Mouse (Mus musculus): ENCODE measurements at regions not wholly inside any gene's neighbourhood (a gene's known extent, or its start where the extent isn't known, plus 50 kb on each side); places are given as distances from the start of the nearest gene placed in this dataset.
A peak's percentile ranks its signal among the peaks of the same experiment; 100 is the strongest.

- Histone ChIP-seq H3K4me2 (ENCODE audit: low read length) (no peak overlapping the region), H3K27me3 (replicated peaks; ENCODE audit: control insufficient read depth, insufficient read depth, low read length) (no peaks in the 10 kb centered on the region), H3K9me3 (replicated peaks; ENCODE audit: control insufficient read depth, low read length) (no peaks in the 10 kb centered on the region), H3K27ac (ENCODE audit: low read depth, low read length) (no peak overlapping the region), H3K4me1 (ENCODE audit: control insufficient read depth, insufficient read depth, low read length) (peaks cover 8% of the 10 kb centered on the region; the same call in 1 of the 2 replicates), H3K9ac (ENCODE audit: low read length) (no peak overlapping the region), H3K4me3 (ENCODE audit: low read depth, low read length) (no peak overlapping the region), H3K36me3 (ENCODE audit: control insufficient read depth, insufficient read depth, low read length) (no peaks in the 10 kb centered on the region)
- ATAC-seq (no peak), DNase-seq (ENCODE audit: low spot score) (no peak)
- 63% methylated on average over 9 of the region's 9 CpGs for WGBS
These were observed 73.2 kb upstream of the Hes1 start for GRCm38 (mm10) chr16:29990795-29991587.

GRCm38 (mm10) chr16:29991876-29992380, 72.3 kb upstream of the Hes1 start:
- 84% methylated on average over 8 of the region's 8 CpGs for WGBS
- ATAC-seq (no peak), DNase-seq (ENCODE audit: low spot score) (no peak)
- no peak overlapping the region for H3K9ac ChIP-seq (ENCODE audit: low read length)
- no peak overlapping the region for H3K27ac ChIP-seq (ENCODE audit: low read depth, low read length)
- H3K9me3 ChIP-seq (replicated peaks; ENCODE audit: control insufficient read depth, low read length) = no peaks in the 10 kb centered on the region
- no peaks in the 10 kb centered on the region for H3K27me3 ChIP-seq (replicated peaks; ENCODE audit: control insufficient read depth, insufficient read depth, low read length)
- H3K4me3 ChIP-seq (ENCODE audit: low read depth, low read length) = no peak overlapping the region
- H3K4me2 ChIP-seq (ENCODE audit: low read length) = no peak overlapping the region
- H3K4me1 ChIP-seq (ENCODE audit: control insufficient read depth, insufficient read depth, low read length) = peaks cover 10% of the 10 kb centered on the region; the same call in 1 of the 2 replicates
- no peaks in the 10 kb centered on the region for H3K36me3 ChIP-seq (ENCODE audit: control insufficient read depth, insufficient read depth, low read length)

DNA sequence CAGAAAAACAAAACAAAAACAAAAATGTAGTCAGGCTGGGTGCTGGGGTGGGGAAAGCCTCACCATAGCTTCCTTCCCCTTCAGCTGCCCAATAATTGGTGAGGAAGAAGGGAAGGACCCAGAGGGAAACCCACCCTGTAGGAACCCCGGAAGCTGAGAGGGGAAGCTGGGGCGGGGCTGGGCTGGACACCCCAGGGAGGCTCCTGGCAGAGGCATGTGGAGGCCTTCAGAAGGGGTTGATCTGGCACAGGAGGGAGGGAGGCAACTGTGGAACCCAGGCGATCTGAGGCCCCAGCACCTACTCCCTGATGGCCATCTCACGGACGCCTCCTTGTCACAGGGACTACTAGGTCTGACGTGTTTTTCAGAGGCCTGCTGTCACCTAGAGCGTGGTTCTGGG, 71.1 kb upstream of the Hes1 start:
- Histone ChIP-seq H3K27ac (ENCODE audit: low read depth, low read length) (no peak overlapping the region), H3K36me3 (ENCODE audit: control insufficient read depth, insufficient read depth, low read length) (no peaks in the 10 kb centered on the region), H3K4me2 (ENCODE audit: low read length) (no peak overlapping the region), H3K4me1 (ENCODE audit: control insufficient read depth, insufficient read depth, low read length) (peaks cover 10% of the 10 kb centered on the region; the same call in 1 of the 2 replicates), H3K27me3 (replicated peaks; ENCODE audit: control insufficient read depth, insufficient read depth, low read length) (no peaks in the 10 kb centered on the region), H3K4me3 (ENCODE audit: low read depth, low read length) (no peak overlapping the region), H3K9ac (ENCODE audit: low read length) (no peak overlapping the region), H3K9me3 (replicated peaks; ENCODE audit: control insufficient read depth, low read length) (no peaks in the 10 kb centered on the region)
- WGBS = 65% methylated on average over 7 of the region's 7 CpGs
- ATAC-seq (0 out of 2 replicates have a peak, but pooled peaks have one; percentile 18), DNase-seq (ENCODE audit: low spot score) (no peak)

DNA sequence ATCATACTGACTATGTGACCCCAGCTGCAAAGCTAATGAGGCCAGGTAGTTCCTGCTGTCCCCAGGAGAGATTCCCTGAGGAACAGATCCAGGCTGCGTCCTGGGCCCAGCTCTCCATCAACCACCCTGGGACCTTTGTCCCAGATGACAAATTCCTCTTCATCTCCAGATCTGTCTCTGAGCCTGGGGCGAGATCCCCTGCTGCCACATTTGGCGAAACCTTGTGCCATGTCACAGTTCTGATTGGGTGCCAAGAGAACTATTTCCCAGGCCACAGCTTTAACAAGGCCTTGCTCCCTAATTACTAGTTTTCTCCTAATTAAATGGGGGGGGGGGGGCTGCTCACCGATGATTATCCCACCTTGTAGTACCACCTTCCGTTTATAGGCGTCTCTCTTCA, 70.6 kb upstream of the Hes1 start:
- H3K4me1 ChIP-seq (ENCODE audit: control insufficient read depth, insufficient read depth, low read length) = peaks cover 10% of the 10 kb centered on the region; the same call in 1 of the 2 replicates
- no peak overlapping the region for H3K4me2 ChIP-seq (ENCODE audit: low read length)
- WGBS = 24% methylated on average over 6 of the region's 6 CpGs
- peak; percentile 68 for DNase-seq (ENCODE audit: low spot score)
- no peaks in the 10 kb centered on the region for H3K9me3 ChIP-seq (replicated peaks; ENCODE audit: control insufficient read depth, low read length)
- no peaks in the 10 kb centered on the region for H3K36me3 ChIP-seq (ENCODE audit: control insufficient read depth, insufficient read depth, low read length)
- H3K9ac ChIP-seq (ENCODE audit: low read length) = no peak overlapping the region
- H3K27ac ChIP-seq (ENCODE audit: low read depth, low read length) = no peak overlapping the region
- ATAC-seq = peak; percentile 58
- H3K4me3 ChIP-seq (ENCODE audit: low read depth, low read length) = no peak overlapping the region
- no peaks in the 10 kb centered on the region for H3K27me3 ChIP-seq (replicated peaks; ENCODE audit: control insufficient read depth, insufficient read depth, low read length)

GRCm38 (mm10) chr16:29996139-29997069, 67.8 kb upstream of the Hes1 start:
- H3K9me3 ChIP-seq (replicated peaks; ENCODE audit: control insufficient read depth, low read length) = no peaks in the 10 kb centered on the region
- no peak overlapping the region for H3K9ac ChIP-seq (ENCODE audit: low read length)
- no peak overlapping the region for H3K27ac ChIP-seq (ENCODE audit: low read depth, low read length)
- no peak overlapping the region for H3K4me3 ChIP-seq (ENCODE audit: low read depth, low read length)
- ATAC-seq (no peak), DNase-seq (ENCODE audit: low spot score) (no peak)
- H3K27me3 ChIP-seq (replicated peaks; ENCODE audit: control insufficient read depth, insufficient read depth, low read length) = no peaks in the 10 kb centered on the region
- H3K36me3 ChIP-seq (ENCODE audit: control insufficient read depth, insufficient read depth, low read length) = no peaks in the 10 kb centered on the region
- H3K4me2 ChIP-seq (ENCODE audit: low read length) = no peak overlapping the region
- 37% methylated on average over 12 of the region's 12 CpGs for WGBS
- peaks cover 10% of the 10 kb centered on the region; the same call in 1 of the 2 replicates for H3K4me1 ChIP-seq (ENCODE audit: control insufficient read depth, insufficient read depth, low read length)

- no peak overlapping the region for H3K4me3 ChIP-seq (ENCODE audit: low read depth, low read length)
- no peak overlapping the region for H3K9ac ChIP-seq (ENCODE audit: low read length)
- WGBS = 88% methylated on average over 2 of the region's 2 CpGs
- ATAC-seq (no peak), DNase-seq (ENCODE audit: low spot score) (no peak)
- peaks cover 2% of the 10 kb centered on the region; the same call in 1 of the 2 replicates for H3K4me1 ChIP-seq (ENCODE audit: control insufficient read depth, insufficient read depth, low read length)
- no peak overlapping the region for H3K4me2 ChIP-seq (ENCODE audit: low read length)
- no peaks in the 10 kb centered on the region for H3K27me3 ChIP-seq (replicated peaks; ENCODE audit: control insufficient read depth, insufficient read depth, low read length)
- no peaks in the 10 kb centered on the region for H3K36me3 ChIP-seq (ENCODE audit: control insufficient read depth, insufficient read depth, low read length)
- H3K9me3 ChIP-seq (replicated peaks; ENCODE audit: control insufficient read depth, low read length) = no peaks in the 10 kb centered on the region
- no peak overlapping the region for H3K27ac ChIP-seq (ENCODE audit: low read depth, low read length)
These were observed 64.0 kb upstream of the Hes1 start for GRCm38 (mm10) chr16:30000166-30000565.

DNA sequence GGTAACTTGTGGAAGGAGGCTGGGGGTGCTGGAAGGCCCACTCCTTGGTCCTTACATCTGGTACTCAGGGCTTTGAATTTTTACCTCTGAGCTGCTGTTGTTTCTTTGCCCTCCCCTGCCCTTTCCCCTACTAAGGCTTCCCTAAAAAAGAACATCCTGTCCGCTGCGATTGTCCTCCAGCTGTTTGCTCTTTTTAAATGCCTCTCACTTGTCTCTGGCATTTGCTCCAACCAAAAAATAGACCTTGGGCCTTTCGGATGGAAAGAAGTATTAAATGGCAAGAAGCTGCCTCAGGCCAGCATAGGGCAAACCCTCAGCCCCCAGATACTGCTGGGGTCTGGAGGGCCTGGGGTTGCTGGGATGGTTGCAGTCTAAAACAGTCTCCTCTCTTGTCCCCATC, 59.1 kb upstream of the Hes1 start:
- DNase-seq (ENCODE audit: low spot score) (no peak), ATAC-seq (no peak)
- 70% methylated on average over 3 of the region's 3 CpGs for WGBS
- no peaks in the 10 kb centered on the region for H3K9me3 ChIP-seq (replicated peaks; ENCODE audit: control insufficient read depth, low read length)
- H3K27ac ChIP-seq (ENCODE audit: low read depth, low read length) = no peak overlapping the region
- H3K4me3 ChIP-seq (ENCODE audit: low read depth, low read length) = no peak overlapping the region
- H3K36me3 ChIP-seq (ENCODE audit: control insufficient read depth, insufficient read depth, low read length) = no peaks in the 10 kb centered on the region
- peaks cover 14% of the 10 kb centered on the region for H3K4me1 ChIP-seq (ENCODE audit: control insufficient read depth, insufficient read depth, low read length)
- no peak overlapping the region for H3K9ac ChIP-seq (ENCODE audit: low read length)
- no peak overlapping the region for H3K4me2 ChIP-seq (ENCODE audit: low read length)
- H3K27me3 ChIP-seq (replicated peaks; ENCODE audit: control insufficient read depth, insufficient read depth, low read length) = peaks cover 3% of the 10 kb centered on the region; the same call in 1 of the 2 replicates

DNA sequence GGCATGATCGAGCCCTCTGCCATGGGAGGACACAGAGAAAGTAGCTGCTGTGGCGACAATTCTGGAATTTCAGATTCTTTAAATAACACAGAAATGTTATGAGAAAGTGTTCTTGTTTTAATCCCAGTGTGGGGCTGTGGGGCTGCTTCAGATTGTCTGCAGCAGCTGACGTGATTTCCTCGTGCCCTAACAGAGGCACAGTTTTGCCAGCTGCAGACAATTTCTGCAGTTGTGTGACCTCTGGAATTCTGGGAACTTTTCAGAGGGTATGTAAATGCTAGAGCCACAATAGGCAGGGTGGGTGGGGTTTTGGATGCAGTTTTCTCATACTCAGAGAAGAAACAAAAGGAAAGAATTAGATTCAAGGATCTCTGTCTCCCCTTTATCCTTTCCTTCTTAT, 57.4 kb upstream of the Hes1 start:
- H3K4me3 ChIP-seq (ENCODE audit: low read depth, low read length) = no peak overlapping the region
- WGBS = 63% methylated on average over 4 of the region's 4 CpGs
- H3K4me1 ChIP-seq (ENCODE audit: control insufficient read depth, insufficient read depth, low read length) = peaks cover 14% of the 10 kb centered on the region
- no peaks in the 10 kb centered on the region for H3K36me3 ChIP-seq (ENCODE audit: control insufficient read depth, insufficient read depth, low read length)
- DNase-seq (ENCODE audit: low spot score) (no peak), ATAC-seq (no peak)
- no peak overlapping the region for H3K27ac ChIP-seq (ENCODE audit: low read depth, low read length)
- no peak overlapping the region for H3K9ac ChIP-seq (ENCODE audit: low read length)
- peaks cover 7% of the 10 kb centered on the region; the same call in 1 of the 2 replicates for H3K27me3 ChIP-seq (replicated peaks; ENCODE audit: control insufficient read depth, insufficient read depth, low read length)
- no peak overlapping the region for H3K4me2 ChIP-seq (ENCODE audit: low read length)
- H3K9me3 ChIP-seq (replicated peaks; ENCODE audit: control insufficient read depth, low read length) = no peaks in the 10 kb centered on the region

Data from forebrain, embryonic 14.5 days (tissue).